Mouse (Mus musculus): ENCODE results near the gene Col5a1.
A peak's percentile ranks its signal among the peaks of the same experiment; 100 is the strongest.

The Col5a1 gene

DNA sequence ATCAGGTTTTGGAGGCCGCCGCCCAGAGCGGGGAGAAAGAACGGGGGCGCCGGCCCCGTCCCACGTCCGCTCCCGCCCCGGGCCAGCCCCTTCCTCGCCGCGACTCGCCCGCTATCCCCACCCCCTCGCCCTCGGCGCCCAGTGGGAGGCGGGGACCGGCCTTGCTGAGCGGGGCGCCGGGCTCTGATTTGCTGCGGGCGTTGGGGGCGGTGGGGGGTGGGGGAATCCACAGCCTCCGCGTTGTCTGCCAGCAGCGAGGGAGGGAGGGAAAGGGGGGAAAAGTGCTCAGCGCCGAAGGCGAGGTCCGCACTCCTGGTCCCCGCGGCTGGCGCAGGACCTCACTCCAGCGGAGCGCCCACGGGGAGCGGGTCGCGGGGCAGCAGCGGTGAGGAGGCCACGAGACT is at the start of gene Col5a1:
Gene Col5a1, plus strand, starts transcription at position 278 of the 404 bp plus-strand sequence.
- no peak for DNase-seq (ENCODE audit: extremely low spot score, low read depth, low spot score)

DNA sequence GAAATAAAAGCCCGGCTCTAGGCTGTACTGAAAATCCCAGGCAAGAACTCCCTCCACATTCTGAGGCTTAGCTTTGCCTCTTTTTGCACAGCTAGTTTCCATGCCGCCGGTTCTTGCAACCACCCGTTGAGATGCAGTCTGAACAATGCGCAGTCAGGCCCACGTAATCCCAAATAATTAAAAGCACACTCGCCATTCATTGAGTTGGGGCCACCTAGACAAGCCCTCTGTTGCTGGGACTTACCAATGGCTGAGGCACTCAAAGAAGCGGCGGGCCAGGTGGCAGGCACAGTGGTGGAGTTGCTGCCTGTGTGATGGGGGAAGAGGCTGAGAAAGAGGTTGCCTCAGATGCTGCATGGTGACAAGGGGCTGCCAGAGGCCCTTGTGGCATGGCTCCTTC is 48.1 kb upstream of the Col5a1 start:
- peak; percentile 28 for DNase-seq (ENCODE audit: extremely low spot score, low read depth, low spot score)

DNA sequence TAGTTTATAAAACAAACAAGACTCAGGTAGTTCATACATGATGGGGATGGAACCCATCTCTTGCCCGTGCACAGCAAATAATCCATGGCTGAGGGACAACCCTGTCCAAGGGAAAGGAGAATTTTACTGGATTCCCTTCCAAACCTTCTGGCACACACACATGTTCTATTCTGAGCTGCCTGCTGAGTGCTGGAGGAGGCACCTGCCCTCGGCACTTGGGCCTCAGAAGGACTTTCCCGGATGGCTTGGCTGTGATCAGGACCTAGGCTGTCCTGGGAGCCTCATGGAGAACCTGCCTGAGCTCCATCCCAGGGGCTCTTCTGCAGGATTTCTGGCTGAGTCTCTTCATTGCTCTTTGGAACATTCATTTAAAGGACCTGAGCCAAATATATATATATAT is 45.3 kb upstream of the Col5a1 start:
- no peak for DNase-seq (ENCODE audit: extremely low spot score, low read depth, low spot score)

DNA sequence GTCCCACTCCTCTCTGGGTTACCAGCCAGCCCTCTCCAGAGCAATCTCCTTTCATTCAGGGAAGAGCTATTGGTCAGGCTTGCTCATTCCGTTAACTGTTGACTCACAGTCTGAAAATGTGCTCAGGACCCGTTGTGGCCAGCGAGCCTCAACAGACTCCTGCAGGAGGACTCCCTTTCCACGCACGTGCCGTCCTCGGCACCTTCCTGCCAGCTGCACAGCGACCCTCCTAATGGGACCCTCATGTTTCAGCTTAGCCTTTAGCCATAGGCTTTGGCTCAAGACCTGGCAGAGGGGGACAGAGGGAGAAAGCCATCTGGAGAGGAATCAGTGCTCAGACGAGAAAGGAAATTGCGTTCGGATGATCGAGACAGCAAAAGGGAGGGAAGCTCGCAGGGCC is 43.3 kb upstream of the Col5a1 start:
- DNase-seq (ENCODE audit: extremely low spot score, low read depth, low spot score) = no peak

DNA sequence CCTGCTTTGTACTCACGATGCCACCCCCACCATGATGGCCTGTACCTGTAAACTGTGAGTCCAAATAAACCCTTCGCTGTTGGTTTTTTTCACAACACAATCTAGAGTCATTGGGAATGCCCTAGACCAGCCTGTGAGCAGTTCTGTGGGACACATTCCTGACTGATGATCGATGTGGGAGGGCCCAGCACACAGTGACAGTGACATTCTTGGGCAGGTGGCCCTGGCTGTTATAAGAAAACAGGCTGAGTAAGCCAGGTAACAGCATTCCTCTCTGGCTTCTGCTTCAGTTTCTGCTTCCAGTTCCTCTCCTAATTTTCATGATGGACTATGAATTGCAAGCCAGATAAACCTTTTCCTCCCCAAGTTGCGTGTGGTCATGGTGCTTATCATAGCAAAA is 41.3 kb upstream of the Col5a1 start:
- no peak for DNase-seq (ENCODE audit: extremely low spot score, low read depth, low spot score)

DNA sequence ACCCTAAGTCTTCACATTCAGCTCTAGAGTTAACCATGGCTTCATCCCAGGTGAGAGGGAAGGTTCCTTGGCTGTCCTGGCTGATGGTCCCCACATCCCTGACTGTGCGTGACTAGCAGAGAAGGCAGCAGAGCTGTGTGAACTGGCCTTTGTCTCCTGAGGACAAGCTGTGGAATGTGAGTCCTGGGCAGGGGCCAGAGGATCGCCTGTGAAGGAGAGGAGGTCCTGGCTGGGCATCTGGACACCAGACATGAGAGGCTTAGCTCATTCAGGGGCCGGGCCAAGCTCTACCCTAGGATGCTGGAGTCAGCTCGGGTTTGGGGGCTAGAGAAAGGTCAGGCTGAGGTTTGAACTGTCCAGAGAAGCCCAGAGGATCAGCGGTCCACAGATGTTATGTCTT is 39.2 kb upstream of the Col5a1 start:
- DNase-seq (ENCODE audit: extremely low spot score, low read depth, low spot score) = no peak

DNA sequence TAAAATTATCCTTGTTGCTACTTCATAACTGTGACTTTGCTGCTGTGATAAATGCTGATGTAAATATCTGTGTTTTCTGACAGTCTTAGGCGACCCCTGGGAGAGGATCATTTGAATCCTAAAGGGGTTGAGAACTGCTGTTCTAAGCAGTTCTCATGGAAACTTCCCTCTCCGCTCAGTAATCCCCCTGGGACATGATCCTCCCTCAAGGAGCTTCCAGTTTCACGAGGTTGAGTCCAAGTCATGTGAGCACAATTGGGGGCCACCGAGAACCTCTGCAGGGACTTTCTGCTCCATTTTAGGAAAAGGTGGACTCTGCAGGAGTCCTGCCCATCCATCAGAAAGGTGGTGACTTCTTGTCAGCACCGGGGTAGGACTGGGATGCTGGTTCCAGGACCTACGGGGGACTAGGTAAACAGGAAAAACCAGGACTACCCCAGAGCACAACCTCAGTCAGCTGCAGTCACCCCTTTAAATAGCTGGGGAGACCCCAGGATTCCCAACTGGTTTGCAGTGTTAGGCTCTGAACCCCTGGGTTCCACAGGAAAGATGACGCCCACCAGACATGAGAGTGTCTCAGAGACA is 38.3 kb upstream of the Col5a1 start:
- DNase-seq (ENCODE audit: extremely low spot score, low read depth, low spot score) = no peak

DNA sequence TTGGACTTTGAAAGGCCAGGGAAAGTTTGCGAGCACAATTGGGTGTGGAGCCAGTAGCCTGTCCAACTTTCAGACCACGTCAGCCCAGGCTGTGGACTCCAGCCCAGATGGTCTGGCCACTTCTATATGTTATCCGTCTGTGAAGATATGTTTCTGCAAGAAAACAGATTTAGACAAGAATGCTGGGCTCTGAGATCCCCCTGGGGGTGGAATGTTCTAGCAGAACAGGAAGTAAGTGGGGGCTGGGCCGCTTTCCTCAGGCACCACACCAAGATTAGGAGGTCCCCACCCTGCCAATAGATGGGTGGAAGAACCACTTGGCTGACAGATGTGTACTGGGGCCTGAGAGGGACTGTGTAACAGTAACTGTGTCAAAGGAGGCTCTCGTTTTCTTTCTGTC is 37.8 kb upstream of the Col5a1 start:
- no peak for DNase-seq (ENCODE audit: extremely low spot score, low read depth, low spot score)

DNA sequence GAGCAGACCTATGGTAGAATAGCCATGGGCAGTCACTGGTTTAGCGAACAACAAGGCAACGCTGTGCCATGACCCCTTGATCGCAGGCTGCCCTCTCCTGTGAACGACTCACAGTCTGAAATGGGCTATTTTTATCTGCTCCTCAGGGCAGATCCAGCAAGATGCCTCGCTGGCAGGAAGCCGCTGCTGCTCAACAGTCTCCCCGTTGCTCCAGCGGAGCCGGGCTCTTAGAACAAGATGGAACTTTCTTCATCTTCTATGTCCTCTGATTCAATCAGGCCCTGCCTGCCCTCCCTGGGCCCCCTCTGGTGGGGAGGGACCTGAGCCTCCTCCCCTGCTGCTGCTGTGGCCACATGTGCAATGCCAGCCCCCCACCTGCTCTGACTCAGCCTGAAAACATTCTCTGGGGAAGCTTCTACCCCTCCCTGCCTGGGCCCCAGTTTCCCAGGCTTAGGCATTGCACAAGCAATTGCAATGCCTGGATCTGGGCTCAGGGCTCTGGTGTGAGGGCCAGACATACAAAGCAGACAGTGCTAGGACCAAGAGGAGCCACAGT is 27.8 kb upstream of the Col5a1 start:
- no peak for DNase-seq (ENCODE audit: extremely low spot score, low read depth, low spot score)

DNA sequence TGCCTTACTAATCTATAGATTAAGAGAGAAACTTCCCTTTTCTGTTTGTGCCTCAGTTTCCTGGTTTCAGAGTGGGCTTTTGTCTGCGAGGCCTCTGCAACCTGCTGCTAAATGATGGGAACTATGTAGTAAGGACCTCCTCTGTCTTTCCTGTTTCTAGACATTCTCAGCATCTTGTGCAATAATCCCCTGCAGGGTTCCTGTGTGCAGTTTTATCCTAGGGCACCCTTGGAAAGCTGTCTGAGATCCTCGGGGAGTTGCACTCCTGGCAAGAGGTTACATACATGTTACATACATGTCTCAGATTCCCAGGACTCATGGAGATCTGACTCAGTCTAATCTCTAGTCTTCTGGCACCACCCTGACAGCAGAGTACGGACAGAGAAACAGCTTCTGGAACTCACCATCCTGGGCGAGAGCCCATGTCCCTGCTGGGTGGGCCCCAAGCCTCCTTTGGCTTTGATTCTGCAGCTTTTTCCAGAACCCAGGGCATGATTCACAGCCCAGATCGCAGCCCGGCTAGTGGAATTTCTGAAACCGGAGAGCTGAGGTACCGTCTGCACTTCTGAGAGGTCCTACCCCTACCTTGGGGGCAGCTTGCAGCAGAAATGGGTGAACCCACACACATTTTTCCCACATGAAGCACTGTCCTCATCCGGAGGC is 24.5 kb upstream of the Col5a1 start:
- DNase-seq (ENCODE audit: extremely low spot score, low read depth, low spot score) = no peak

DNA sequence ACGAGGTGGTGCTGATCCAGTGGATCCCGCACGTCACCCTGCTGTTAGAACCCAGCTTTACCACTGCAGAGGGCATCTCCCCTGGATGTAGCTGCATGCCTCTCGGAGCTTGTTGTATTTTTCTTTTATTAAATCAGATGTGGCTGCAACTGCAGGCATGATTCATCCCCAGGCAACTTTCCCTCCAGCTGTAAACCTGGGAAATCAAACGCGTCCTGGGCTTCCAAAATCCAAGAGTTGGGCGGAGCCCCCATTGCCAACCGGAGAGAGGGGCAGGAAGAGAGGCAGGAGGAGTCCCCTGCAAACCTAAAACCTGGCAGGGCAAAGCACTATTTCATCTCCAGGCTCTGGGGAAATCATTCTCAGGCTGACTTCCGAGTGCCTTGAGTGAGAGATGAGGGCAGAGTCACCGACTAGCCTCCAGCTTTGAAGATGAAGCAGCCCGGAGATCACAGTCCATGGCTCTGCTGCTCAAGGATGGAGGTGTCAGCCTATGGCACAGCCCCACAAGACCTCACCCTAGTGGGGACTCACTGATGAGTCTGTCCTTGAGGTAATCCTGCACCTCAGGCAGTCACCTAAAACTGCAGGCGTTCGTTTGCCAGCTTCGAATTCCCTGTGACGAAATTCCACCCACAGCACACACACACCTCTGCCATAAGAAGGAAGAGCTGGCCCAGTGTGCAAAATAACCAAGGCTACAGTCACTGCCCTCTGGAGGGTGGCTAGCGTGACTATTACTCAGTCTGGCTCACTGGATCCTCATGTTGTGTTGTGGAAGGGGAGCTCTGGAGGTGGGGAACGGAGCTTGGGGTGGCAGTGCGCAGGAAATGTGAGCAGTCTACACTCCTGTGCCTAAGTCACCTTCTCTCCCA is 21.5 kb upstream of the Col5a1 start:
- no peak for DNase-seq (ENCODE audit: extremely low spot score, low read depth, low spot score)

DNA sequence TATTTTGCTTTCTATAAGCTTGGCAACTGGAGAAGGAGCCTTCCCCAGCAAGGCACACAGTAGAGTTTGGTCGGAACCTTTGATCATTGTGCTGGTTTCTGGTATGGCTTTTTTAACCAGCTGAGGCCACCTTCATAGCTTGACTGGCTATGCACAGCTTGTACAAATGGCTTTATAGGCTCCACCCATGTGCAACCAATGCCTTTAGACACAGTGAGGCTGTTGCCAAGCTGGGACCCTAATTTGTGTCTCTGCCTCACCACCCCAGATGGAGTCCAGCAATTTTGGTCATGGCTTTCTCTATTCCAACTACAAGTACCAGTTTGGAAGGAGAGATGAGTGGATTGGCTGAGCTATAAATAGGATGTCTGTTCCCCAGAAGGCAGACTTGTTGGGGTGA is 15.6 kb upstream of the Col5a1 start:
- no peak for DNase-seq (ENCODE audit: extremely low spot score, low read depth, low spot score)

DNA sequence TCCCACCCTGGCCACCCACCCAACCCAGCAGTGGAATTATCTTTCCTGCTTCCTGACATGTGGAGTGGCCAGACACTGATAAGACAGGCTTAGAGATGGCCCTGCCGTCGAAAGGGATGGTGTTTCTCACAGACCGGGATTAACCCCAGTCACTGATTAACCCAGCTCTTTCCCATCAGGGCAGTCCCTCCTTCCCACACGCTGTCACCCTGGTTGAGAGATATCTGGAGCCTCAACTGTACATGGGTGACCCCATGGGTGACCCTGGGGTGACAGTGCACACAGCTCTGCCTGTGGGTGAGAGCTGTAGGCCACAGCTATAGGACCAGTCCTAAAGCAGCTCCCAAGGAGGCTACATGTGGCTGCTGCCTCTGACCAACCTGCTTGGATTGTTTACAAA is 15.2 kb upstream of the Col5a1 start:
- DNase-seq (ENCODE audit: extremely low spot score, low read depth, low spot score) = no peak

DNA sequence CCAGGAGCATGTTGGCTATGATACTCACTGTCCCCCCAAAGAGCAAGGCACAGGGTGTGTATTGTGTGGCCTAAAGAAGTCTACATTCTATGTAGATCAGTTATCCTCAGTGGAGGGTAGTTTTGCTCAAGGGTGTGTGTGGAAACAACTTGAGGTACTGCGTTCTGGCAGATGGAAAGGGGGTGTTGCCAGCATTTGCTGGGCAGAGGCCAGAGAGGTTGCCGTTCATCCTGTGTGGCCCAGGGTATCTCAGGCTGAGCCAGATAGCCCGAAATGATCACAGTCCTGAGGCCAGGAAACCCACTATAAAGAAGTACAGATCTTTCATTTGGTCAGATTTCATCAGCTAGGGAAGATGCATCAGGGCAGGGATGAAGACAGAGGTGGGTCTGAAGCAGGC is 13.9 kb upstream of the Col5a1 start:
- no peak for DNase-seq (ENCODE audit: extremely low spot score, low read depth, low spot score)

DNA sequence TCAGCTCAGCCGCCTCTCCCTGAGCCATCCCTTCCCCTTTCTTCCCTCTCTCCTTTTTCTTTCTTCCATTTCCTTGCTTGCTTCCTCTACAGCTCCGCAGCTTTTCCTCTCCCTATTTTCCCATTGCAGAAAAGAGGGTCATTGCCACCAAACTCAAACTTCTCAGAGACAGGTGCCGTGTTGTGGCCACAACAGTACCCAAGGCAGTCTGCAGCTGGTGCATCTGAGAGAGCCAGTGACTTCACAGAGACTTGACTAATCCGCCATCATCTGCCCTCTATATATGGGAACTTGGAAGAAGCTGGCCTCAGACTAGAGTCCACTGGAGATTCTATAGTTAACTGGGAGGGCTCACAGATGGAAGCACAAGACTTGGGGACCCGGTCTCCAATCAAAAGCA is 13.2 kb upstream of the Col5a1 start:
- DNase-seq (ENCODE audit: extremely low spot score, low read depth, low spot score) = no peak

DNA sequence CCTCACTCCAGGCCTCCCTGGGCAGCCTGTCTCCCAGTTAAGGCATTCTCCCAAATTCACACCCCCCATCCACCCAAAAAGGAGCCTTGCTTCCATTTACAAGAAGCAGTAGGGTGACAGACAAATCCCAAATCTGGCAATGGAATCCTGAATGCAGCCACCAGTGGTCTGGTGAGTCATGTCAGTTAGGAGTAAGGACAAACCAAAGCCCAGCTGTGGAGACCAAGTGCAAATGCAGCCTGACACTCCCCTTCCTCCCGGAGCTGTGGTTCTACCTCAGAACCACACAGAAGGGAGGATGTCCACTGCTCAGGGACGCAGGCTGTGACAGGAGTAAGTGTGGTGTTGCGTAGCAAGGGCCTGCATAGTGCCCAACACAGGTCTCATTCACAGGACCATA is 11.6 kb upstream of the Col5a1 start:
- DNase-seq (ENCODE audit: extremely low spot score, low read depth, low spot score) = no peak

DNA sequence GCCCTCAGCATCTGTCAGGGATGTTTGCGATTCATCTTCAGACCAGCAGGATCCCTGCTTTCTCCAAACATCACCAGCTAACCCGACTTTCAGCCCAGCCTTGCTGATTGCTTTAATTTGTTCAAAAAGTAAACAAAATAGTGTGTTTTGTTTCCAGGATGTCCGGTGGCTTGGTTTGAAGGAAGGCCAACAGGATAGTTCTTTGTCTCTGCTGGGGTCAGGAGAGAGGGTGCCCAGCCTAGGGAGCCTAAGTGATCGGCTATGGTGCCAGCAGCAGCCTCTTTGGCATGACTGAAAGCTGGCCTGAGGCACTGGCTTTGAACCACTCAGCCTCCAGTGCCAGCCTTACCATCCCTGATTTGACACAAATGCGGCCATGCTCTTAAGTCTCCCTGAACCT is 11.0 kb upstream of the Col5a1 start:
- no peak for DNase-seq (ENCODE audit: extremely low spot score, low read depth, low spot score)

DNA sequence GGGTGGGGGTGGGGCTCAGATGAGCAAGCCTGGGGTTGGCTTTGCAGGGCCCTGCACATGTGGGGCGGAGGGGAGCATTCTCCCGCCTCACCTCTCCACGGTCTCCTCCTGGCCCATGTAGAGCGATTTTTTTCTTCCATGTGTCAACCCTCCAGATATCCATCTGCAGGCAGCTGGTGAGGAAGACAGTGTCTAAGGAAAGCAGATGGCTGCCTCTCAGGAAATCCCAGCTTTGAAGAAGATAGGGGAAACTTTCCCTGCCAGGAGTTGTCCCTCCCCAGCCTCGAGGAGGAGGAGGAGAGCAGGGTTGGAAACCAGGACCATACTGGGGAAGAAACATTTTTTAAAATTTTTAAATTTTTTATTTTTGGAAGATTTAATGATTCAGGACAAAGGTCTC is 10.4 kb upstream of the Col5a1 start:
- DNase-seq (ENCODE audit: extremely low spot score, low read depth, low spot score) = no peak

DNA sequence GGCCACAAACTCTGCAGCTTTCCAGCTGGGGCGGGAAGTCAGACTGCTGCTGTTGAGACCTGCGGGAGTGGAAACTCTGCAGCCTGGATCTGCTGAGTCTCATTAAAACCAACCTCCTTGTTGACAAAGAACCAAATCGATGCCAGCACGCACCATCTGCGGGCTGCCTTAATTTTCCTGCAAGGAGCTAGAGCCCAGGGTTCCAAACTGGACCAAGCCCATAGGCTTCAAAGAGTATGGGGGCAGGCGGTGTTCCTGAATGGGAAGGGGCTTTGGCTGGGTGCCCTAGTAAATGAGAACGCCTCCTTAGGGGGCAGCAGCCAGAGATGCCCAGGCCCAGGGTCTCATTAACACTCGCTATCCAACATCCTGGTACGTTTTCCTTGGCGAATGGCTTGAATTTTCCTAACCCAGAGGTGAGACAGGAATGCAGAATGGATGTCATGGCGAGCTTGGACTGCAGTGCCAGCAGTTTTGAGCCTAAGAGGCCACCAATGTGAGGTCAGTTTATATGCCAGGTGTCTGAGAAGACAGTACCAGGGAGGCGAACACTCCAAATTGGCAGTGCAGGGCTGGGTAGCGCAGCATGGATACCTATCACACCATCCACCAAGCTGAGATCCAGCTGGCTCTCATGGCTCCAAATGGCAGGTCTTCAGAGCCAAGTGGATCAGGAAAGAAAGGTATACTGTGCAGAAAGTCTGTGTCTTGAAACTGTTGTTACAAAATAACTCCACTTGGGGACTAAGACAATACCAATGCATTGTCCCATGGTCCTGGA is 9.3 kb upstream of the Col5a1 start:
- DNase-seq (ENCODE audit: extremely low spot score, low read depth, low spot score) = no peak

DNA sequence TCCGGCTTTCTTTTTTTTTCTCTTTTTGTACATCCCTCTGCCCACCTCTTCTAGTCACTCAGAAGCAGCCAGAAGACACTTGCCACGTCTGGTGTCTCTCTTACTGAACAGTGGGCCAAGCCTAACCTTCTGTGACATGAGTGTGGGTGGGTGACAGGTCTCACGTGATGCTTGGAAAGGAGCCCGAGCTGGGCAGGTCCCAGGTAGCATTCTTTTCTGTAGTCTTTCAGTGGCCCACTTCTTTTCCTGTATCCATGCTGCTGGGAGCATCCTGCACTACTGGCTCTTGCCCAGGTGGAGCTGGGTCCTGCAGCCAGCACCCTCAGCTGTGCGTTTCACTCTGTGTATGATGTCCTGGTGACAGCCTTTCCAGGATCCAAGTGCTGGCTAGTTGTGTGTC is 8.2 kb upstream of the Col5a1 start:
- DNase-seq (ENCODE audit: extremely low spot score, low read depth, low spot score) = no peak

DNA sequence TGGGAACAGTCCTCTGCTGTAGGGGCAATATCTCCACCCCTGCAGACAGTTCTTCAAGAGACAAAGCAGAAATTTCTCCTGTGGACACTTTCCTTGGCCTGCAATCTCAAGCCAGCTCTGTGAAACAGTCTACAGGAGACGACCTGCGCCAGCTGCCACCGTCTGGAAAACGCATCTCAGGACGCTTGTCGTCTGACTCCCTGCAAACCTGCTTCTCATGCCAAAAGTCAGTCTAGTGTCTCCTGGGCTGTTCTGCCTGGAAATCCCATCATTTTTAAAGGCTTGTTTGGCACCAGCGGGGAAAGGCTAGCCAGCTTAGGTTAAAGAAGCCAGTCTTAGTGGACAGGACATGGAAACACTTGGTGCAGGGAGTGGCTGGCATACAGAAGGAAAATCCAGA is 2.9 kb upstream of the Col5a1 start:
- no peak for DNase-seq (ENCODE audit: extremely low spot score, low read depth, low spot score)
